Mouse (Mus musculus): ENCODE data around the gene Rimbp2.

DNA sequence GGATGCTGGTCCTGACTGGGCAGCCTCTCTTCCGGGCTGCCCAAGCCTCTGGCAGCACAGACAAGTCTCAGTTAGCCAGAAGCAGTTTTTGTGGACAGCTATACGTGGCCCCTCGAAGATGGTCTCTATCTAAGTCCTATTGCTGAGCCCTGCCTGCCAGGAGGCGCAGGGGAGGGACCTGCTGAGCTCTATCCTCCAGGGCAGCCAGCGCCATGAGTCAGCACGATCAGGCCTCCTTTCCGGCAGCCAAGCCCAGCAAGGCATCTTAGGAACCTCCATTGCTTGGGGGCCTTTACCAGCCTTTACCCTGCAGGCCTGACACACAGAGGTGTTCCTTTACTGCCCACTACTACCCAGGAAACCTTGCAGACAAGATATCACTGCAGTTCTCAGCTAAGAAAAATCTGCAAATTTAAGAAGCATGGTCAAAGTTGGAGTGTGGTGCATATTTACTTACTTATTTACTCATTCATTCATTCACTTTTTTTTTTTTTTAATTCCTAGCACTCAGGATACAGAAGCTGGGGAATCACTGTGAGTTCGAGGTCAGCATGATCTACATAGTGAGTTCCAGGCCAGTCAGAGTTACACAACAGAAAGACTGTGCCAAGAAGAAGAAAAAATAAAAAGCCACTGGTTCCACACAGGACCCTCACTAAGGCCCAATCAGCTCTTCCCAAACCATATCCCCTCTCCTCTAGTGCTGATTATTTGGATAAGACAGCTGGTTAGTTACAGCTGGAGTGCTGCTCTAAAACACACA, 47.6 kb upstream of the Rimbp2 start:
- TF ChIP-seq CTCF (IDR thresholded peaks at IDR 0.05; ENCODE audit: control insufficient read depth, insufficient read depth, insufficient replicate concordance, low read depth, low read length) (no peak), POLR2A (IDR thresholded peaks at IDR 0.05; ENCODE audit: control insufficient read depth, low read depth, low read length) (no peak)

Data from testis, adult 2 months (tissue).